Mouse (Mus musculus) CH12.LX (cell line): ENCODE measurements around the gene Prkar1a.

ENCODE experiments used
- POLR2A ChIP-seq: IDR thresholded peaks from 2 replicates; pipeline ENCODE4 v1.6.1; 2011; ENCODE audit warnings: low read depth, mild to moderate bottlenecking, improper control_type of control experiment, low read length
- ZKSCAN1 ChIP-seq: IDR thresholded peaks from 2 replicates; pipeline ENCODE4 v1.6.1; 2012; ENCODE audit warnings: low read depth, inconsistent platforms, low read length, improper control_type of control experiment, borderline replicate concordance

GRCm38 (mm10) chr11:109702031-109702815, 53.0 kb downstream of the Prkar1a start:
- TF ChIP-seq ZKSCAN1 (no peak), POLR2A (no peak)
